Mouse (Mus musculus): ENCODE data around the gene Pzp. TPM values are rescaled to one million over a fixed set of nuclear protein-coding genes. Genes with fewer than 3 reads are reported as not detected.

Pzp gene
- polyA plus RNA-seq, 1 experiment from 2014 or later = 2.2 TPM

DNA sequence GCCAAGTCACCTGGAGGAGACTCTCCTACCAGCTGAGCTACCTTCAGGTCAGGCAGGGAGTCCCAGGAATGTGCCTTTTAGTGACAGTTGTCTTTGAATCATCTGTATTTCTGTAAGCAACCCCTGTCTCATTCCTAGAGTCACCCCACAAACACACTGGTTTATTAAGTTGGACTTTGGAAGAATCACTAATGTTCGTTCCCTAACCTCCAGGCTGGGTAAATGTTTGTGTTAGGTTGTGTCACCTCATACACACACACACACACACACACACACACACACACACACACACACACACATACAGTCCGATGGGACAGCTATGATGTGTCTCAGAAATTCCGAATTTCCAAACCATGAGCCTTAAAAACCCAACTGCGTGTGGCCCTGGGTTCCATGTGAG lies 719 bp downstream of the Pzp start:
- Histone ChIP-seq H3K9me3 (replicated peaks) (no peaks in the 10 kb centered on the region; the same call in 1 of the 2 replicates), H3K27ac (no peak overlapping the region), H3K4me2 (no peak overlapping the region), H3K27me3 (no peaks in the 10 kb centered on the region), H3K4me3 (replicated peaks) (no peak overlapping the region), H3K4me1 (no peaks in the 10 kb centered on the region), H3K9ac (no peak overlapping the region), H3K36me3 (no peaks in the 10 kb centered on the region)
- ATAC-seq (replicated peaks; ENCODE audit: low FRiP score) = no peak
- WGBS = 87% methylated on average over 4 of the region's 4 CpGs

DNA sequence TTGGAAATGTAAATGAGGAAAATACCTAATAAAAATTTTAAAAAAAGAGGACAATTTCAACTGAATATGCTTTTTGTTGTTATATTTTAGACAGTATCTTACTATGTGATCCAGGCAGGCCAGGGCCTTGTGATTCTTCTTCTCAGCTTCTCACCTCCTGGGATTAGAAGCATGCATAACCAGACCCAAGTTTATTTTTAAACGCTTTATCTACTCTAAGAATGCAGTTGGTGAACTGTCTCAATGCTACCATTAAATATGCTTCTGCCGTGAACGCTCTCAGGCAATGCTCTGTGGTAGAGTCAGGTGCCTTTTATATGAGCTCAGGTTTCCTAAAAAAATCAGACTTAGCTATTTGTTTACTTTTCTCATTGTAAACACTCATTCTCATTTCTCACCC lies 3.2 kb downstream of the Pzp start:
- Histone ChIP-seq H3K36me3 (no peaks in the 10 kb centered on the region), H3K27ac (no peak overlapping the region), H3K9ac (no peak overlapping the region), H3K4me1 (no peaks in the 10 kb centered on the region), H3K4me3 (replicated peaks) (no peak overlapping the region), H3K27me3 (no peaks in the 10 kb centered on the region), H3K4me2 (no peak overlapping the region), H3K9me3 (replicated peaks) (no peaks in the 10 kb centered on the region; the same call in 1 of the 2 replicates)
- no peak for ATAC-seq (replicated peaks; ENCODE audit: low FRiP score)
- WGBS = 89% methylated on average over 3 of the region's 3 CpGs

DNA sequence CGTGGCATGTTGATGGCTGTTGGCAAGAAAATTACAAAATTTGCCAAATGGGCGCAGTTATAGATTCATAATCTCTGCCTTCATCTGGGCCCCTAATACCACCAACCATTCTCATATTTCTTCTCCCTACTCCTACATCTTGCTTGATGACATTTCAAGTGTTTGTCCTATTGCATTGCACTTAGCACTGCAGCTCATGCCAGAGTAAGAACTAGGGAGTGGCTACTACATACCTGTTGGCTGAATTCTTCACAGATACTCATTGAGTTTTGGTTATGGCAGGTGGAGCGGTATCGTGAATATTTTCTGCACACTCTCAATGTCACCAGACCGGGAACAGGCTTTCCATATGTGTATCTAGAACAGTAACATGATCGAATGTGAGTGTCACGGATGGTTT lies 7.4 kb downstream of the Pzp start:
- H3K4me3 ChIP-seq (replicated peaks) = no peak overlapping the region
- no peak overlapping the region for H3K27ac ChIP-seq
- WGBS = 90% methylated on average over 7 of the region's 7 CpGs
- H3K9me3 ChIP-seq (replicated peaks) = no peaks in the 10 kb centered on the region; the same call in 1 of the 2 replicates
- no peak overlapping the region for H3K9ac ChIP-seq
- H3K27me3 ChIP-seq = no peaks in the 10 kb centered on the region
- no peak overlapping the region for H3K4me2 ChIP-seq
- no peaks in the 10 kb centered on the region for H3K4me1 ChIP-seq
- H3K36me3 ChIP-seq = no peaks in the 10 kb centered on the region
- no peak for ATAC-seq (replicated peaks; ENCODE audit: low FRiP score)

DNA sequence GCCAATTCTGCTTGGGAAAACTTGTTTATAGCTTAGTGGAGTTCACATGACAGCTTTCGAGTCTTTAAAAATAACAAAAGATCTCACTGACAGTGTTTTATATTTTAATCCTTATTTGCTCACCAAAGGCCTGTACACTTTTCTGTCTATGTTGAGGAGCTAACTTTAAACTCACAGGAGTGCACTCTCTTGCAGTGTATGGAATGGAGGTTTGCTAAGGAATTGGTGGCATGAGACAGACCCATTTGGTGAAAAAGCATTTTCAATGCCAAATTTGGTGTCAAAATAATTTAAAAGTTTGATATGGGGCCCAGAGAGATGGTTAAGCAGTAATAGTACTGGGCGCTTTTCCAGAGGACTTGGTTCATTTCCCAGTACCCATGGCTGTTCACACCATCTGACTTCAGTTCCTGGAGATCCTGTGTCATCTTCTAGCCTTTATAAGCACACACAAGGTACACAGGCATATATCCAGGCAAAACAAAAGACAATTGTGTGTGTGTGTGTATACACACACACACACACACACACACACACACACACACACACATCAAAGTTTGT lies 20.8 kb downstream of the Pzp start:
- Histone ChIP-seq H3K27me3 (no peaks in the 10 kb centered on the region), H3K4me2 (no peak overlapping the region), H3K9me3 (replicated peaks) (no peaks in the 10 kb centered on the region), H3K4me3 (replicated peaks) (no peak overlapping the region), H3K4me1 (no peaks in the 10 kb centered on the region), H3K9ac (no peak overlapping the region), H3K27ac (no peak overlapping the region), H3K36me3 (no peaks in the 10 kb centered on the region)
- 93% methylated on average over 2 of the region's 2 CpGs for WGBS
- ATAC-seq (replicated peaks; ENCODE audit: low FRiP score) = no peak

DNA sequence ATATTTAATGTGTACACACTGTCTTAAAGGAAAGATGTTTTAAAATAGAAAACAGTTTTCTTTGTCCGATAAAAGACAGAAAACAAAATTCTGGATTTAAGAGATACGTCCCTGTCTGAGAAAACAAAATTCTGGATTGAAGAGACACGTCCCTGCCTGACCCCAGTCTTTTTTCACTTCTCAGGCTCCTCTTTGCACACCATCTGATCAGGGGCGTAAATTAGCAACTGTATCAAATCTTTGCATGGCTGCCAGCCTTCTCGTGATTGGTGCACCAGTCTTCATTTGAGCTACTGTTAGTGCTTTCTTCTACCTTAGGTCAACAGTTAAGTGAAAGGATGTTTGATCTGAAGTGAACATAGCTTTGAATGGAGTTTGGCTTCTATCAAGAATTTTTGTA lies 21.8 kb downstream of the Pzp start:
- Histone ChIP-seq H3K4me3 (replicated peaks) (no peak overlapping the region), H3K9me3 (replicated peaks) (no peaks in the 10 kb centered on the region), H3K4me1 (no peaks in the 10 kb centered on the region), H3K9ac (no peak overlapping the region), H3K27ac (no peak overlapping the region), H3K27me3 (no peaks in the 10 kb centered on the region), H3K36me3 (no peaks in the 10 kb centered on the region), H3K4me2 (no peak overlapping the region)
- no peak for ATAC-seq (replicated peaks; ENCODE audit: low FRiP score)
- 75% methylated on average over 5 of the region's 5 CpGs for WGBS

DNA sequence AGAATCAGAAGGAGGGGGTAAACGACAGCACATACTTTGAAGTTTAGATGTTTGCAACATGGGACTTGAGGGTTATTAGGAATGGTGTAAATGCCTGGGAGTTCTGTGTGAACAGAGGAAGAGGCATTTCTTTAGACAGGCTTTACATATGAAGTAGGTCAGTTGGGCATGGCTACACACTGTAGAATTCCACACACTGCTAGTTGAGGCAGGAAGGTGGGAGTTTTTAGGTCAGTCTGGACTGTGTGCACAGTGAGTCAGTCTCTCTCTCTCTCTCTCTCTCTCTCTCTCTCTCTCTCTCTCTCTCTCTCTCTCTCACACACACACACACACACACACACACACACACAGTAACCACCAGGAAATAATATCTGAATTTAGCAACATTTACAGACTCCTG lies 31.2 kb downstream of the Pzp start:
- H3K27ac ChIP-seq = no peak overlapping the region
- no peak overlapping the region for H3K4me3 ChIP-seq (replicated peaks)
- H3K4me1 ChIP-seq = no peaks in the 10 kb centered on the region
- H3K4me2 ChIP-seq = no peak overlapping the region
- H3K27me3 ChIP-seq = no peaks in the 10 kb centered on the region
- no peak for ATAC-seq (replicated peaks; ENCODE audit: low FRiP score)
- no peaks in the 10 kb centered on the region for H3K9me3 ChIP-seq (replicated peaks)
- WGBS = 79% methylated on average over 1 of the region's 1 CpGs
- no peak overlapping the region for H3K9ac ChIP-seq
- H3K36me3 ChIP-seq = no peaks in the 10 kb centered on the region

DNA sequence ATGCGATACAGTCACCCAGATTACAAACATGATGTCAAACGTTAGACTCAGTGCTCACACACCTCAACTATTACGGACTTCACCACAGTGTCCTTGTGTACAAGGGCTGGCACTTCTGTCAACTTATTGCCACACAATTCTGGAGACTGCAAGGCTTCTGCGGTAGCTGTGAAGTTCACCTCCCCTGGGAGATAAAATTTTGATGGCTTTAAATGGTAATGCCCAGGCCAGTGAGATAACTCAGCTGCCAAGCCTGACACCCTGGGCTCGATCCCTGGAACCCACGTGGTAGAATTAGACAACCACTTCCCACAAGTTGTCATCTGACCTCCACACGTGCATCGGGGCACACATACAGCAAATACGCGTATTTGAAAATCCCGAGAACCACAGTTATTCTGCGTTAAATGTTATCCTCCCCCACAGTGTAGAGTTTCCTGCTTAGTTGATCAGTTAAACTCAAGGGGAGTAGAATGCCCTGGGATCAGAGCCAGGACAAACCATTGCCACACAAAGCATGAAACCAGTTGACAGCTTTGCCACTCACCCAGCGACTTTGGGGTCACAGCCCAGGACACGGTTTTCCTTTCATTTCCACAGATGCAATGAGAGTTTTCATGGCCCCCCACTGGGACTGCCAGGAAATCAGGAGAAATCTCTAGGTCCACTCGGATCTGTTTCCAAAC lies 31.7 kb downstream of the Pzp start:
- Histone ChIP-seq H3K36me3 (no peaks in the 10 kb centered on the region), H3K27ac (no peak overlapping the region), H3K9ac (no peak overlapping the region), H3K4me1 (no peaks in the 10 kb centered on the region), H3K4me3 (replicated peaks) (no peak overlapping the region), H3K27me3 (no peaks in the 10 kb centered on the region), H3K9me3 (replicated peaks) (no peaks in the 10 kb centered on the region), H3K4me2 (no peak overlapping the region)
- WGBS = 48% methylated on average over 15 of the region's 15 CpGs
- ATAC-seq (replicated peaks; ENCODE audit: low FRiP score) = no peak

DNA sequence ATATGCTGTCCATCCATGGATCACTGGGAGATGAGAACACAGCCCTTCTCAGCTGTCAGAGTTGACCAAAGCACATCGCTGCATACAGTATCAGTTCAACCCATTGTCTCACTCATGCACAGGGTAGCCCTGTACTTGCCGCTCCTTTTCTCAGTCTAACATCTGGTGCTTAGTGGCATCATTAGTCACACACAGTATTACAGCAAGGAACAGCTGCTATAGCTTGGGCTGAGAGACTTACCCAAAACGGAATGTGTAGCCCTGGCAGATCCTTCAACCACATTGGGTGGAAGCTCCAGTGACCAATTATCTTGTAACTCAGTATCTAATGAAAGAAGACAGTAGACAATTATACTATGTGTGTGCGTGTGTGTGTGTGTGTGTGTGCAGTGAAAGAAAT lies 34.6 kb downstream of the Pzp start:
- 84% methylated on average over 4 of the region's 4 CpGs for WGBS
- no peaks in the 10 kb centered on the region for H3K4me1 ChIP-seq
- no peak overlapping the region for H3K4me2 ChIP-seq
- H3K27me3 ChIP-seq = no peaks in the 10 kb centered on the region
- H3K4me3 ChIP-seq (replicated peaks) = no peak overlapping the region
- H3K9me3 ChIP-seq (replicated peaks) = no peaks in the 10 kb centered on the region
- no peak overlapping the region for H3K9ac ChIP-seq
- H3K27ac ChIP-seq = no peak overlapping the region
- ATAC-seq (replicated peaks; ENCODE audit: low FRiP score) = no peak
- H3K36me3 ChIP-seq = no peaks in the 10 kb centered on the region

DNA sequence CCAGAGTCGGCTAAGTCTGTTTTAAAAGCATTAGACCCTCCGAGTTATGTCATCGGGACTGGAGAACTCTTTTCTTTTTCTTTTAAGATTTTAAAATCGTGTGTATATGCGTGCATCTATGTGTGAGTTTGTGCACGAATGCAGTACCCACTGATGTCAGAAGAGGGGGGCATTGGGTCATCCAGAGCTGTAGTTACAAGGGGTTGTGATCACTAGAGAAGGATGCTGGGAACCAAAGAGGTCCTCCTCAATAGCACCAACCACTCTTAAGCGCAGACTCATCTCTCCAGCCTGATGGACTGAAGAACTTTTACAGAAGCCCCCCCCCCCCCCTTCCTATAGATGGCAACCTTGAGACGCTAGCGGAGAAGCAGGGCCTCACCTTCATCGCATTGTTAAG lies 36.4 kb downstream of the Pzp start:
- Histone ChIP-seq H3K27ac (no peak overlapping the region), H3K9ac (no peak overlapping the region)
- 95% methylated on average over 10 of the region's 10 CpGs for WGBS

DNA sequence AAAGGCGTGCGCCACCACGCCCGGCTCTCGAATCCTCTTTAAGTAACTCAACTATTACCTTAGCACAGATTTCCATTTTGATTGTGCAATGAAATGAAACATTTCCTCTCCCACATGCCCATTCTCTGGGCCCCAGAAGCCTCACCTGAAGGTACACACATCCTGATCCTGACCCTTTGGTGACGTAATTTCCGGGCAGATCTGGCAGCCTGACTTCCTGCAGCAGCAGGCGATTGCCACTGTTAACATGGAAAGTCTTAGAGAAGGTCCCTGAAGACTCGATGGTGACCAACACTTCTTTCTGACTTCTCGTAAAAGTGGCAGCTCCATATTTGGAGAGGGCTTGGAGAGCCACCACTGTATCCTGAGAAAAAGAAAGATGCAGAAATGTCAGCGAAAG lies 38.8 kb downstream of the Pzp start:
- ATAC-seq (replicated peaks; ENCODE audit: low FRiP score) = no peak
- no peaks in the 10 kb centered on the region for H3K27me3 ChIP-seq
- no peak overlapping the region for H3K27ac ChIP-seq
- WGBS = 84% methylated on average over 11 of the region's 11 CpGs
- H3K36me3 ChIP-seq = no peaks in the 10 kb centered on the region
- no peaks in the 10 kb centered on the region for H3K4me1 ChIP-seq
- no peak overlapping the region for H3K4me2 ChIP-seq
- no peak overlapping the region for H3K4me3 ChIP-seq (replicated peaks)
- no peaks in the 10 kb centered on the region for H3K9me3 ChIP-seq (replicated peaks)
- no peak overlapping the region for H3K9ac ChIP-seq

More for the DNA sequence above, 36.4 kb downstream of the Pzp start:
- Histone ChIP-seq H3K4me2 (no peak overlapping the region), H3K9me3 (replicated peaks) (no peaks in the 10 kb centered on the region), H3K4me1 (no peaks in the 10 kb centered on the region), H3K4me3 (replicated peaks) (no peak overlapping the region), H3K27me3 (no peaks in the 10 kb centered on the region), H3K36me3 (no peaks in the 10 kb centered on the region)
- ATAC-seq (replicated peaks; ENCODE audit: low FRiP score) = no peak

DNA sequence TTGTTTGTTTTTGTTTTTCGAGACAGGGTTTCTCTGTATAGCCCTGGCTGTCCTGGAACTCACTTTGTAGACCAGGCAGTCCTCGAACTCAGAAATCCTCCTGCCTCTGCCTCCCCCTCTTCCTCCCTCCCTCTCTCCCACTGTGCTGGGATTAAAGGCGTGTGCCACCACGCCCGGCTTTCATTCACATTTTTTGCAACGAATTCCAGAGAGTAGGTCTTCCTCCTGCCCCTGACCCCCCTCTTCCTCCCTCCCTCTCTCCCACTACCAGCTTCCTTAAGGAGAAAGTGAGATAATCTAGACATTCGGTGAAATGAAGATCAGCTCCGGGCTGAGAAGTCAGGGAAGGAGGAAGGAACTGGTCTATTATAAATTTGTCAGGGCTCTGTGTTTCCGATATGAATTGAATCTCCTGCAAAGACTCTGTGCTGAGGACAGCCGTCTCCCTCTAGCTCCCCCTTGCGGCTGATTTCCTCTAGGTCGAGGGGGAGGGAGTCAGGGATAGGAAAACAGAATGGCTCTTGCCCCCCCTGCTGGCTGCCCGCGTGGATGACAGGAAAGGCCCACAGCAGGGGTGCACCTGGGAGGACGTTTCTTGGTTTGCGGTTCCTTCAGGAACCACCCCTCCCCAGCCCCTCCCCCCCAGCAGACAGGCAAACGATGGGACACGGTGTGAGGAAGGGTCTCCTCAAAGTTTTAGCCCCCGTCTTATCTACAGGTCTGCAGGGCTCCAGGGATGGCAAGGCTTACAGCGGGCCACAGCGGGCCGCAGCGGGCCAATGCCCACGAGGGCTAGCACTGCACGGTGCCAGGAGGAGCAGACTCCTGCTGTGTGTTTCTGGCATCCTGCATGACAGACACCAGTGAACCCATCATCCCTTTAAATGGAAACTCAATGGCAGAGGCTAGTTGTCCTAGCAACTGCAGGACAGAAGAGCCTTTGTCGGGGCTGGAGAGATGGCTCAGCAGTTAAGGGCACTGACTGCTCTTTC lies 46.8 kb downstream of the Pzp start:
- 0 out of 2 replicates have a peak overlapping the region, but pooled peaks have one; percentile 20 for H3K4me3 ChIP-seq (replicated peaks)
- 20% methylated on average over 26 of the region's 26 CpGs for WGBS
- no peak overlapping the region for H3K9ac ChIP-seq

DNA sequence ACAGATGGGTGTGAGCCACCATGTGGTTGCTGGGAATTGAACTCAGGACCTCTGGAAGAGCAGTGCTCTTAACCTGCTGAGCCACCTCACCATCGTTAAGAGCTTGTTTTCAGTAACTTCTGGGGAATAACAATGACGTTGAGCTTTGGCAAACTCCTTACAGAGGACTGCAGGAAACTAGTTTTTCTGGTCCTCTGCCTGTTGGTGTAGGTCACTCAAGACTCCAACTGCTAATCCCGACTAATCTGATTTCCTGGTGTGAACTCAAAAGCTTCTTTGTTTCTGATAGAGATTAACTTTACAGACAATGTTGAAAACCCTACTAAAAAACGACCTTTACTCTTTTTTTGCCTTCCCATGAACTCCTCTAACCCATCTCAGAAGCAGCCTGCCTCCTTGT lies 49.0 kb downstream of the Pzp start:
- H3K36me3 ChIP-seq = no peaks in the 10 kb centered on the region

More for the DNA sequence above, 46.8 kb downstream of the Pzp start:
- Histone ChIP-seq H3K4me2 (peak overlapping the region; percentile 47), H3K27ac (no peak overlapping the region), H3K9me3 (replicated peaks) (no peaks in the 10 kb centered on the region), H3K36me3 (no peaks in the 10 kb centered on the region), H3K4me1 (peaks cover 4% of the 10 kb centered on the region; the same call in 1 of the 2 replicates), H3K27me3 (no peaks in the 10 kb centered on the region)
- ATAC-seq (replicated peaks; ENCODE audit: low FRiP score) = peak; percentile 94

More for the DNA sequence above, 49.0 kb downstream of the Pzp start:
- Histone ChIP-seq H3K4me1 (peaks cover 4% of the 10 kb centered on the region; the same call in 1 of the 2 replicates), H3K4me2 (no peak overlapping the region), H3K4me3 (replicated peaks) (no peak overlapping the region), H3K9ac (no peak overlapping the region), H3K27me3 (no peaks in the 10 kb centered on the region), H3K27ac (no peak overlapping the region), H3K9me3 (replicated peaks) (no peaks in the 10 kb centered on the region)
- 41% methylated on average over 4 of the region's 4 CpGs for WGBS
- ATAC-seq (replicated peaks; ENCODE audit: low FRiP score) = no peak
